In genomic region chr3:146851966-146852891, GRCm38 (mm10) we compare ENCODE assay signal across 9 mouse cellular contexts. TPM values are rescaled to one million over a fixed set of nuclear protein-coding genes. Genes with fewer than 3 reads are reported as not detected.
A peak's percentile ranks its signal among the peaks of the same experiment; 100 is the strongest.
DNase-seq lines count a peak whose midpoint lies in the region; ATAC-seq and TF ChIP-seq lines count a peak whose summit lies in the region.
"Had no signal": no experiment of that assay in that cellular context is flagged by ENCODE, and none has a peak within 500 bp of the region (broad histone marks: within the 10 kb centered on the region; RNA-seq: fewer than 3 reads in every experiment).

Gene Ttll7, plus strand, starts transcription at chr3:146852367.

- in situ Hi-C loops in Patski (cut with MboI; ENCODE audit: low pct_unique_long_range_greater_than_20kb) = no loop called here

- H3K4me1 ChIP-seq in liver, embryonic 15.5 days (replicated peaks) = no peaks in the 10 kb centered on the region
- peaks cover 3% of the 10 kb centered on the region; the same call in 1 of the 2 replicates for H3K4me1 ChIP-seq in neural tube, embryonic 14.5 days (ENCODE audit: control insufficient read depth, insufficient read depth, low read length)

- no peaks in the 10 kb centered on the region for H3K9me3 ChIP-seq in liver, embryonic 15.5 days (replicated peaks)
- no peaks in the 10 kb centered on the region for H3K9me3 ChIP-seq in neural tube, embryonic 14.5 days (ENCODE audit: control insufficient read depth, low read length)

- peak within 1 kb of the TSS; percentile 66 for H3K4me2 ChIP-seq in liver, embryonic 15.5 days
- peak within 1 kb of the TSS; percentile 68 for H3K4me2 ChIP-seq in neural tube, embryonic 14.5 days (ENCODE audit: low read depth, low read length)

- no peak within 1 kb of the TSS for H3K27ac ChIP-seq in liver, embryonic 15.5 days (replicated peaks)
- peak within 1 kb of the TSS; percentile 65 for H3K27ac ChIP-seq in neural tube, embryonic 14.5 days (ENCODE audit: low read depth, low read length)
- H3K27ac ChIP-seq: macrophage had no signal

- H3K4me3 ChIP-seq in liver, embryonic 15.5 days (replicated peaks) = peak within 1 kb of the TSS; percentile 51
- H3K4me3 ChIP-seq in neural tube, embryonic 14.5 days (ENCODE audit: low read depth, low read length) = peak within 1 kb of the TSS; percentile 76

- peak; percentile 86 for DNase-seq in Patski (ENCODE audit: low read depth, low spot score)
- peak; percentile 86 for DNase-seq in cerebellum, adult 9-11 months
- peak; percentile 88 for DNase-seq in forelimb bud, embryonic 11.5 days (ENCODE audit: low read depth, low spot score)
- DNase-seq in heart, postnatal 36 days = peak; percentile 76 to 83
- DNase-seq in layer of hippocampus, adult 11-12 months (ENCODE audit: low spot score) = peak; percentile 88
- peak; percentile 18 for DNase-seq in urinary bladder, postnatal 10 days (ENCODE audit: low spot score)

- POLR2A ChIA-PET in Patski (lab: Charles Lee) = interaction anchor here (0.9 kb wide), 1 partner anchor 31 kb away, joined by 3 read pairs; no protein-coding TSS in a partner anchor

- TF ChIP-seq CTCF in Patski (IDR thresholded peaks at IDR 0.05) = no peak

- 1% methylated on average over 36 of the region's 36 CpGs for WGBS in liver, embryonic 15.5 days (ENCODE audit: insufficient replicate concordance)
- WGBS in neural tube, embryonic 14.5 days = under 1% methylated on average over 36 of the region's 36 CpGs

- peak within 1 kb of the TSS; percentile 6; the same call in 1 of the 2 replicates for H3K9ac ChIP-seq in liver, embryonic 15.5 days
- peak within 1 kb of the TSS; percentile 76 for H3K9ac ChIP-seq in neural tube, embryonic 14.5 days (replicated peaks; ENCODE audit: low read depth, low read length)

- intact Hi-C loops in heart, postnatal 36 days (cut with DNase I) = loop anchor here (2.0 kb wide), 1 partner anchor 39 kb away; the partner anchor contains the start of gene Prkacb

- CTCF ChIA-PET in Patski (lab: Charles Lee) = interaction anchor here (0.6 to 3.7 kb wide), 8 partner anchors 10 to 790 kb away, joined by 3 to 17 read pairs (median 3); no protein-coding TSS in a partner anchor

- no peaks in the 10 kb centered on the region for H3K27me3 ChIP-seq in Patski
- H3K27me3 ChIP-seq in liver, embryonic 15.5 days = peaks cover 20% of the 10 kb centered on the region
- no peaks in the 10 kb centered on the region for H3K27me3 ChIP-seq in neural tube, embryonic 14.5 days (ENCODE audit: control insufficient read depth, insufficient read depth, low read length)

- peak; percentile 99 for ATAC-seq in Patski
- peak; percentile 64 for ATAC-seq in liver, embryonic 15.5 days (ENCODE audit: insufficient read depth)
- ATAC-seq in neural tube, embryonic 14.5 days (ENCODE audit: low read depth) = peak; percentile 98

- H3K36me3 ChIP-seq in liver, embryonic 15.5 days (replicated peaks) = no peaks in the 10 kb centered on the region
- H3K36me3 ChIP-seq in neural tube, embryonic 14.5 days (ENCODE audit: control insufficient read depth, insufficient read depth, low read length) = no peaks in the 10 kb centered on the region

RNA-seq across cellular contexts. Expression of gene Ttll7, which starts in this region (rescaled TPM):
- polyA plus RNA-seq in Patski (2021) = 16.6 TPM
- total RNA-seq in heart, postnatal 36 days (2021) = 1 to 10 TPM; 4.9 to 5.5 TPM
- polyA plus RNA-seq in liver, embryonic 15.5 days (2015; fragmentation: Nextera tagmentation; extraction: Ambion mirVana) = 0.39 and 0.47 TPM in 2 replicates
- polyA plus RNA-seq in neural tube, embryonic 14.5 days (2014; fragmentation: Nextera tagmentation; extraction: Ambion mirVana) = 11.2 and 16.1 TPM in 2 replicates
- polyA plus RNA-seq: macrophage had no signal

Comparison
In these comparisons a context has a peak if more than half of its experiments do, and no peak if none do; other contexts are left out.
1. Peak in ATAC-seq, H3K4me3 ChIP-seq, H3K9ac ChIP-seq and H3K4me2 ChIP-seq in liver, embryonic 15.5 days; RNA of the gene not detected or under 1 TPM.
2. DNase-seq: peak in every context shown above with its lines; median percentile 88 in forelimb bud, embryonic 11.5 days; 88 in layer of hippocampus, adult 11-12 months; 86 in Patski; 86 in cerebellum, adult 9-11 months; 80 in heart, postnatal 36 days; 18 in urinary bladder, postnatal 10 days.